Mouse (Mus musculus) kidney, adult 2 months (tissue): ENCODE results near the gene Slc7a14.

ENCODE experiments used
- CTCF ChIP-seq: fragments of 200-500 bp; conservative IDR thresholded peaks from 2 replicates; pipeline ENCODE4 v1.5.1; 2011; ENCODE audit warnings: low read depth, mild to moderate bottlenecking, control low read depth, low read length, moderate library complexity, mixed read lengths; ENCODE audit not compliant: insufficient read depth, insufficient read length
- POLR2A ChIP-seq: fragments of 200-500 bp; IDR thresholded peaks from one replicate; pipeline ENCODE4 v1.6.1; 2011; ENCODE audit warnings: low read depth, low read length, control low read depth

DNA sequence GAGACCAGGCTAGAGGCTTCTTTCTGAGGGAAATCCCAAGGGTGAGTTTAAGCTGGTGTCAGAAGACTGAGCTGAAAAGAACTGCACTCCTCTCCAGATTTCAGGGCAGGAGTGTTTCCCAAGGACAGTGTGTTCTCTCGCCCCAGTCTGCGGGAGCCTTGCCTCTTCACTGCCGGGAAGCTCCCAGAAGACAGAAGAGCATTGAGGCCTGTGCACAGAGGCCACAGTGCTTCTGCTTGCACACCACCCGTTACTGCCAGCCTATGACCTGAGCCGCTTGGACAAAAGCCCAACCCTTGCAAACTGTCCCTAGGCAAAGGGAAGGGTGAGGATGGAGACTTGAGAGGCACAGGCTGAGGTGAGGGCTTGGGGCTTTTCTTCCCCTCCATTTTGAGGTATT, 80.9 kb downstream of the Slc7a14 start:
- no peak for TF ChIP-seq CTCF
- TF ChIP-seq POLR2A: no peak
